Mouse (Mus musculus) right cerebral cortex, postnatal 4 days (tissue): ENCODE data around the gene Stpg2.
"Not testable (repeated sequence)": the region's sequence is repeated elsewhere in the genome, so short reads cannot be mapped to it uniquely, and the experiment has no call there.

Experiments
- DNase-seq: peaks from one replicate; pipeline ENCODE4 v3.0.0-alpha.2; 2022

Stpg2 gene

GRCm38 (mm10) chr3:139442170-139442569 is 236.7 kb downstream of the Stpg2 start:
- no peak for DNase-seq

DNA sequence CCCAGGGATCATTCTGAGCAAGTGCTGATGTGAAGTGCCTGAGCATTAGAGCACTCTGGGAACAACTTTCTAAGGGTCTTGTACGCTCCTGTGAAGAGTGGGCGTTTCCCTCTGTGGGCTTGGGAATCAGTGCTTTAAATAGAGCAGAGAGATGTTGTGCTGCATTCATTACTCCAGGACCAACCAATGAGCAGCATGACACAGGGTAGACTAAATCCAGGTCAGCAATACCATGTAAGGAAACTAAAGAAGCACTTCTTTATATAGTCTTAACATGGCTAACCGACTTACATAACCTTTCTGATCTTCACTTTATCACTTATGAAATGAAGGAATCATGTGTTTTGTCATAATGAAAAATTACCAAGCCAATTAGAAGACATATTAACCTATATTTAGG is 290.4 kb downstream of the Stpg2 start:
- DNase-seq, result no peak

- no peak for DNase-seq
Measured at GRCm38 (mm10) chr3:139502216-139502615, 296.7 kb downstream of the Stpg2 start.

DNA sequence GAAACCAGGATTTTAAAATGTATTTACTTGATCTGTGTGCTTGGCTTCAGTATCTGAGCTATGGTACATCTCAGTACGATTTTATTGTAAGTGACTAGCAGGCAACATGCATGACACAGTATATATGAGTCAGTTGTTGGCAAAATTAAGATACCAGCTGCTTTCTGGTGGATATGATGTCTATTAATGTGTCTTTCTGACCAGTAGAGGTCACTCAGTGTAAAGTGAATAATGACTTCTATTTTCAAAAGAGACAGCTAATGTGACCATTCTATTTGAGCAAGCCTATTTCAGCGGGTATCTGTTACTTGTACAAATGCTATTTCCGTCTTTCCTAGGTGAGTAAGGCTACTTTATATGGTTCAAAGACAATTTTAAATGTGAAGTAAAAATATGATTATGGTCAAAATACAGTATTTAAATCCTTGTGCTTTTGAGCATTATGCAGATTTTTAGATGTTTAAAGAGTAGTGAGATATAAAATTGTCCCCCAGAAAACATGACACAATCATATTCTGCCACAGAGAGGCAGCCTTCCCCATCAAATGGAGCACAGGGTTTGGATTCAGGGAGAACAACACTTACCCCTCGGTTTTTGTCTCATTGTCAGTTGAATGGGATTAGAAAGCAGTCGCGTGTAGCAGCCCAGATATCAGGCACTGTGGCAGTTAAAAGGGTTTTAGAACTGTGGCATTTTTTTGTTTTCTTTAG is 303.9 kb downstream of the Stpg2 start:
- peak; percentile 14 for DNase-seq

DNA sequence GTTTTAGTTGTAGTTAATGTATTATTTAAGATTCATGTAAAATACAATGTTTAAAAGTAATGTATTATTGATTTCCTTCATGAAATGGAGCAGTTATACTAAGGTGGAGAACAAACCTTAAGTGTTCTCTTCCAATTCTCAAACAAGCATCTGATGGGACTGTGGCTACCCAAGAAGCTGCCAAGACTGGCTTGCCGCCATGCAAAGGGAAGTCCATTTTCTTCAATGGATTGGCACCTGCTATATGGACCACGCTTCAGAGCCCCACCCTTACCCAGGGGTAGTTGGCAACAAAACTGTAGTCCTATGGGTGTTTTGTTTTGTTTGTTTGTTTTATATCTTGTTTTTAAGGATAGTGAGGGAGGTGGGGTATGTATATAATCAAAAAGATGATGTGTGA is 373.0 kb downstream of the Stpg2 start:
- no peak for DNase-seq

- DNase-seq, result no peak
Measured at GRCm38 (mm10) chr3:139581298-139581697, 375.8 kb downstream of the Stpg2 start.

GRCm38 (mm10) chr3:139599508-139599907 is 394.0 kb downstream of the Stpg2 start:
- no peak for DNase-seq

DNA sequence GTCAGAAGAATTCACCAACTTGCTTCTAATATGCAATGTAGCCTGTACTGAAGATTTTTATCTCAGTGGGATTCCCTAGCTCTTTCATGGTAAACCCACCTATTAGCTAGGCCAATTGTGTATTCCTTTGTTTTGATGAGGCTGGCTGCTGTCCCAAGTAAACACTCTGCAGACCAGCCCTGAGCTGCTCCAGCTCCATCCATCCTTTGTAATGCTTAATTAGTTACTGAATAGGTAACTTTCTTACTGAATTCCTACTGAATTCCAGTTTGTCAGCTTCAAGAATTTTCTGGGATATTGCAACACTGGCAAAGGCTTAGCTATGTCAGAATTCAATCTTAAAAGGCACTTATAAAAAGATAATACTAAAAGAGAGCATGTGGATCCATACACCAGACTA is 402.8 kb downstream of the Stpg2 start:
- DNase-seq, result not testable (repeated sequence)

DNA sequence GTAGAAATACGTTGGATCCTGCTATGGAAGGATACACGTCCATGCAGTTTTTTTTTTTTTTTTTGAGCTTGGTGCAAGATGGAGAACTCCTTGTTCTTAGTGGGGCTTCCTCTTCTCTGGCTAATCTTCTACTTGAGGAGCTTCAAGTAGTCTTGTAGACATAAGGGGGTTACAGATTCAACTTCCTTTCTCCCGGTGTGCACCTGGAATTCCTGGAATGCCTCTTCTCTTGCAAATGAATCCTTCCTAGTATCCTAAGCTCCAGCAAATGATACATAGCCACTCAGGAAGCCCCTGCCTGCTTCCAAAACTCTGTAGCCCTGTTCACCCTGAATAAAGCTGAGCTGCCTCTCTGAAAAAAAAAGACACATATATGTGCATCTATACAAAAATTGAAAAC is 409.1 kb downstream of the Stpg2 start:
- DNase-seq, result no peak

DNA sequence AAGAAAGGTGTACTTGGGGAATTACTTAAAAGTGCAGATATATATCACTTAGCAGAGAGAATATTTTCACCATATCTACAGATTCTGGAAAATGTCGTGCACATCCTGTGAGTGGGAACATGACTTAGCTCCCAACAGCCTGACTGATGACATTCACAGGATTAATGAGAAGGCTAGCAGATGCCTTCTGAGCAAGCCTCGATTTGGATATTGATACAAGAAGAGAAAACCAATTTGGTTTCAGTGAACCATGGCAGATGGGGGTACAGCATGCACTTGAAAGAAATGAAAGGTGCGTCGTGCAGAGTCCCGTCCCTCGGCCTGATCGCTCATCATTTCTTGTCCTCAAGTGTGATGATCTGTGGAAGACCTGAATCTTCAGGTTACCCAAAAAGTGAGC is 410.3 kb downstream of the Stpg2 start:
- no peak for DNase-seq

- DNase-seq, result no peak
Measured at GRCm38 (mm10) chr3:139637887-139638286, 432.4 kb downstream of the Stpg2 start.

- DNase-seq, result no peak
Measured at GRCm38 (mm10) chr3:139651505-139651904, 446.0 kb downstream of the Stpg2 start.

GRCm38 (mm10) chr3:139659416-139659815 is 453.9 kb downstream of the Stpg2 start:
- DNase-seq, result no peak

GRCm38 (mm10) chr3:139662241-139662640 is 456.7 kb downstream of the Stpg2 start:
- no peak for DNase-seq

DNA sequence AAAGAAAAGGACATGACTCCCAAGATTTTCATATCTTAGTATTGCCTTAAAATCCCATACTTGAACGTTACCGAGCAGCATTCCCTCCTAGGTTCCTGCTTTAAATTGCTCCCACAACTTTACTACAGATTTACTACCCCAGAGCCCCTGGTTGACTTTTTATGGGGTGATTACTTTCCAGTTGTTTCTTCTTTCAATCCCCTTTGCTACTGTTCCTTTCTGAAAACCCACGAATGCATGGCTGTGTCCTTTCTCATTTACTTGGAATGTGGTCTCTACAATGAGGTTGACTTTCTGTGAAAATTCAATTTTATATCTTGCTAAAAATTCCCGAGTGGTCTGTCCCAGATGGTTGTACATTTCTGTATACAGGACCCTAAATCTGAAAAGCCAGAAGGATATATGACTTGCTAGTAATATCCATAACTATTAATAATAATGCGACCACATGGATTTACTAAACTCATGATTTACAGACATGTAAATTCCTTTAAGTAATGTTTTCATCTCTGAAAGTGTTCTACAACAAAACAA is 458.3 kb downstream of the Stpg2 start:
- no peak for DNase-seq

DNA sequence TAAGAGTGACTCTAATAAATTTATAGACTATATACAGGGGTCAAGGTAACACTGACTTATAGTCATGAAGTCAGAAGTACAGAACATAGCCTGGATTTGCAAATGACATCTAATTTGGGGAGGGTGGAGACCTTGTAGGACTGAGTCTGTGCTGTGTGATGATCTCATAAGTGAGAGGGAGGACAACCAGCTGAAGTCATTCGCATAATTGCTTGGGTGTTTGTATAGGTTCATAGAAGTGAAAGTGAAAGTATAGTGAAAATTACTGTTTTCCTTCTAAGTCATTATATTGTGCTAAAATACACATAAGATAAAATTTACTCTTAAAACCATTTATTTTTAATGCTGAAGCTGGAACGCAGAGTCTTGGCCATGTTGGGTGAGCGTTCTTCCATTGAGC is 459.6 kb downstream of the Stpg2 start:
- no peak for DNase-seq

DNA sequence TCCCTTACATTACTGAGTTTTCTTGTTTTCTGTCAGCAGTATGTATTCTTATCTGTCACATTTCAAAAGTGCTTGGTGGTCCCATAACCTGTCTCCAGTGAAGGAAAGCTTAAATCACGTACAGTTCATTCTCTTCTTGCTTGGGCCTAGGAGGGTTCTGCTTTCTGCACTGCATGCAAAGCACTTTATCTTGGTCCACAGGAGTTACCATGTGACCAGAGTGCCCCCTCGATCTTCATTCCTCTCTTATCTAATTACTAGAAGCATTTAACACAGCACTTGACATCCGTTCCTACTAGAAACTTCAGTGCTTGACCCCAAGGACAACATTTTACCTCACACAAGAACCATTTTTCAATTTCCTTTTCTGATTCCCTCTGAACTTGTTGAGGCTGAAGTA is 470.7 kb downstream of the Stpg2 start:
- DNase-seq, result no peak

DNA sequence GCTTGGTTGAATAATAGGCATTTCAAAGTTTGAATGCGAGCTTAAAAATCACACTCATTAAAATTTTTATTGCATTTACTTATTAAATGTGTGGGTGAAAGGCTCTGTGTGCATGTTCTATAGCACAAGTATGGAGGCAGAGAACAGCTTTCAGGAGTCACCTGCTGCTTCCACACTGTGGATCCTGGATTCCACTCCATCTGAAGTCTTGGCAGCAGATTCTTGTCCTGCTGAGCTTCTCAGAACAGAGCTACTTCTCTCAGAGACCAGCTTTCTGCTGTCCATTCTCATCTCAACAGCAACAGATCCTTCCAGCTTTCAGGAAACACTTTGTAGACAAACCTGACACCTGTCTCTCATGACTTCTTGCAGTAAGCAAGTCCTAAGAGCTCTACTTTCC is 471.2 kb downstream of the Stpg2 start:
- no peak for DNase-seq

DNA sequence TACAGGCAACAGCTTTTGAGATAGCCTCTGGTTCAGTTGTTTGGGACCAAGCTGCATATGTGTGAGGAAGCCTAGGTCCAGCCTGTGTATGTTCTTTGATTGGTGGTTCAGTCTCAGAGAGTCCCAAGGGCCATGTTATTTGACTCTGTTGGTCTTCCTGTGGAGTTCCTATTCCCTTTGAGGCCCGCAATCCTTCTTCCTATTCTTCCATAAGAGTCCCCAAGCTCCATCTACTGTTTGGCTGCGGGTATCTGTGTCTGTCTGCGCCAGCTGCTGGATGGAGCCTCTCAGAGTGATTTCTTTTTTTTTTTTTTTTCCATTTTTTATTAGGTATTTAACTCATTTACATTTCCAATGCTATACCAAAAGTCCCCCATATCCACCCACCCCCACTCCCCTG is 498.7 kb downstream of the Stpg2 start:
- DNase-seq, result not testable (repeated sequence)

DNA sequence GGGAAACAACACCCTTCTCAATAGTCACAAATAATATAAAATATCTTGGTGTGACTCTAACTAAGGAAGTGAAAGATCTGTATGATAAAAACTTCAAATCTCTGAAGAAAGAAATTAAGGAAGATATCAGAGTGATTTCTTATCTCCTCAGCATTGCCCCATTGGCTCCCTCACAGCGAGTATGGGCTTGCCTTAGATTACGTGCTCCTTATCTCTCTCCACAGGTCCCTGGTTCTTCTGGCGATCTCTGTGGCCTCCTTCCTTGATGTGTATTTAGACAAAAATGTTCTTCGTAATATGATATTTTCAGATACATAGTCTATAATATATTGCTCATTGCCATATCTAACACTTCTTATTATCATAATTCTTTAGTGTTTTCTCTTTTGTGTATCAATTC is 501.9 kb downstream of the Stpg2 start:
- not testable (repeated sequence) for DNase-seq

- DNase-seq, result no peak
Measured at GRCm38 (mm10) chr3:139709794-139710193, 504.3 kb downstream of the Stpg2 start.

- no peak for DNase-seq
Measured at GRCm38 (mm10) chr3:139728751-139729150, 523.3 kb downstream of the Stpg2 start.

GRCm38 (mm10) chr3:139729248-139729647 is 523.8 kb downstream of the Stpg2 start:
- DNase-seq, result no peak

GRCm38 (mm10) chr3:139733156-139733555 is 527.7 kb downstream of the Stpg2 start:
- no peak for DNase-seq

DNA sequence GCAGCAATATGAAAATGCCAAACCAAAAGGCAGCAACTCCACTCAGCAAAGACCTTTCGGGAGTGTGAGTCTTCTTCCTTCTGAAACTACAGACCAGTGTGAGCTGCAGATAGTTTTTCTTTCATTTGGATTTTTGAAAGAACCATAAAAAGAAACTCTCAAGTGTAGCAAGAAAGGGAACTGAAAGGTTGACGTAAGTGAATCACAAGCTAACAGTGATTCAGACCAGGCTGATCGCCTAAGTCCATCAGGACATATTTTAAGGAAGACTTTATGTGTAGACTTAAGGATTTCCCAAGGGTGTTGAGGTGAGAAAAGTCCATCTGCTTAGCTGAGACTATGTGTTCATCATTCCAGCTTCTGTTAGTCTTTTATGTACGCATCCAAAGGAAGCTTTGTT is 533.9 kb downstream of the Stpg2 start:
- DNase-seq, result no peak
